Mouse (Mus musculus): Measurements from ENCODE around the gene Pfkfb3.

GRCm38 (mm10) chr2:11436353-11436752 lies 117.5 kb downstream of the Pfkfb3 start:
- TF ChIP-seq CTCF (conservative IDR thresholded peaks at IDR 0.05; ENCODE audit: insufficient read depth, insufficient read length, low read depth, low read length) (no peak), POLR2A (IDR thresholded peaks at IDR 0.05; ENCODE audit: low read depth, low read length) (no peak)
